Mouse (Mus musculus) small intestine, adult 2 months (tissue): Measurements from ENCODE around the gene Pacrg.

ENCODE experiments used
- CTCF ChIP-seq: fragments of 200-500 bp; IDR thresholded peaks from 2 replicates; pipeline ENCODE4 v1.5.1; 2012; ENCODE audit warnings: low read depth, mild to moderate bottlenecking, control low read depth, inconsistent platforms, low read length, moderate library complexity, mixed read lengths; ENCODE audit not compliant: insufficient replicate concordance, insufficient read length; ENCODE audit errors: extremely low read depth
- POLR2A ChIP-seq: fragments of 200-500 bp; IDR thresholded peaks from 2 replicates; pipeline ENCODE4 v1.6.1; 2012; ENCODE audit warnings: low read depth, mild to moderate bottlenecking, control low read depth, inconsistent platforms, low read length, moderate library complexity

DNA sequence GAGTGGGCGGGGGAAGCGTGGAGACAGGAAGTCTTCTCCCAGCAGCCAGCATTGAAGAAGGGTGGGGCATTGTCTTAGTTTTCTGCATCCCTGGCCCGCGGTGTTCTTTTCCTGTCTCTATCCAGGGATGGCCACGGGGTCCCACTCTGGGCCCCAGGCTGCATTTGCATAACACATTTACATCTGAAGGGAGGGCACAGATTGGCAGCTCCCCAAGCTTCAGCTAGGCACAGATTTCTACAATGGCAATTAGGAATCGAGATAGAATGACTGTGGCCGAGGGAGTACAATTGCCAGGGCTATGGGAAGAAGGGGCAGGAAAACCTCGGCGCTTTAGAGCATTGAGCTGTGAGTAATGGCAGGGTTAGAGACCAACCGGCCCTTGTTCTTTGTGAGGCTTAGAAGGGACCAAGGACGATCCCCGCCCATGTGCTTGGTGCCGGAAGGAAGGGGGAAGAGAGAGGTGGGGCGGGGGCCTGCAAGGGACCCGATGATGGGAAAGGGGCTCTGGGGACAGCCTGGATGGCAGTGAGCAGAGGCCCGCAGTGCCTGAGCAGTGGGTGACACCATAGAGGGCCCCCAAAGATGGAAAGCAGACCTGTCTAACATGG, 398.5 kb downstream of the Pacrg start:
- no peak for TF ChIP-seq CTCF
- TF ChIP-seq POLR2A: no peak
